Mouse (Mus musculus) kidney, adult 11 months (tissue): ENCODE measurements around the gene Dpyd.

Experiments used
- DNase-seq: peaks from one replicate; pipeline ENCODE4 v3.0.0; 2022

Dpyd gene

DNA sequence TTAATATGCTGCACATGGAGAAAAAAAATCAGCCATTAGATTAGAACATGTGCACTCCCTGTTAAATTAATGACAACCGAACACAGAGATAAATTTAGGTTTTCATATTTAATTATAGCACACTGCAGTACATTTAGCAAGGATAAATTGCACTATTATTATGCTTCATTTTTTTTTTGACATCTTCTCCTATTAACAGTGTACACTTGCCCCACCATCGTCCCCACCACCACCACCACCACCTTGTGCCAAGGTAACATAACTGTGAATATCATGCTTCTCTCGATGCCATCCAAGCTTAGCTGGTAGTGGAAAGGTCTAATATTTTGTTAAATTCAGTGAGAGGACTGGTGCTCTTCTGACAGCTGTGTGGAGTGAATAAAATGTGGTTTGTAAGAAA is 800.5 kb downstream of the Dpyd start:
- DNase-seq, result no peak

DNA sequence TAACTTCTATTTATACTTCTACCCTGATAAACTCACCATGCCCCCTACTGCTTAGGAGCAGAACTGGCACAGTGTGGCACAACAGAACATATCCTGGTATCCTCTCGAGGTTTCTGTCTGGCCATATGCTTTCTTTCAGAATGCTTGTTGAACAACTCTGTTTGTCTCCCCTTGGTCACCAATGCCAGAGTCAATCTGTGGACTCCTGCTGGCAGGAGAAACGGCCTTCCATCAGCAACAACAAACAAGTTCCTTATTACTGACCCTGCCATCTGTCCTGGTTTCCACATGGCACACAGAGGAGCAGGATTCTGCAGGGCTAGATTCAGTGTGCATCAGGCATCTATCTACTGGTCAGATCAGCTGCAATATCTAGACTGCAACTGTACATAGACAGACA is 807.0 kb downstream of the Dpyd start:
- DNase-seq, result no peak

DNA sequence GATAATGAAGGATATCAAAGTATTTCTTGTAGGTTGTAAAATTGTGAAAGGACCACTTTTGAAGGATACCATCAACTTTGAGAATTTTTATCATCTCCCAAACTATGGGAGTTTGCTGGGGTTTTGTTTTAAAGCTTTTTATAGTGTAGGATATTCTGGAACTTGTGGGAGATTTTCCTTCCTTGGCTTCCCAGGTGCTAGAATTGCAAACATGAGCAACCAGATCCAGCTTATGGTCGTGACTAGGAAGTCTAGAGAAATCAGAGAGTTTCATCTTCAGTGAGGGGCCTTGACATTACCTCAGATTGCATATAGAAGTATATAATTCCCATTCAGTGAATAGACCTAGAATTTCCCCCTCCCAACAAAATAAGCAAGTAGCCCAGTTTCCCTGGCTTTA is 819.2 kb downstream of the Dpyd start:
- no peak for DNase-seq

DNA sequence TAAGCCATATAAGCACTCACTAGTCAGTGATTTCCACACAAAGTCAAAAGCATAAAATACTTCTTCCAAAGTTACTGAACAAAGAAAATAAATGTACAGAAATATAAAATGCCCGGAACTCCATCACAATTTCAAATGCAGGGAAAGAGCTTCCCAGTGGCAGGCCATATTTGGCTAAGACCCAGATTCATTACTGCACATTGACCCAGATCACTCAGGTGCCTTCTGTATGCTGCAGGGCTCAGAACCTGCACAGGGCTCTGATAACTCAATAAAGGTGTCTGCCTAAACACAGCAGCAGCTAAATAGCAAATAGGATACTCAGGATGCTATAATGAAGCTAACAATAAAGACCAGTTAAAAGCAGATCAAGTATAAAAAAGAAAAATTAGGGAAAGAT is 820.5 kb downstream of the Dpyd start:
- no peak for DNase-seq

DNA sequence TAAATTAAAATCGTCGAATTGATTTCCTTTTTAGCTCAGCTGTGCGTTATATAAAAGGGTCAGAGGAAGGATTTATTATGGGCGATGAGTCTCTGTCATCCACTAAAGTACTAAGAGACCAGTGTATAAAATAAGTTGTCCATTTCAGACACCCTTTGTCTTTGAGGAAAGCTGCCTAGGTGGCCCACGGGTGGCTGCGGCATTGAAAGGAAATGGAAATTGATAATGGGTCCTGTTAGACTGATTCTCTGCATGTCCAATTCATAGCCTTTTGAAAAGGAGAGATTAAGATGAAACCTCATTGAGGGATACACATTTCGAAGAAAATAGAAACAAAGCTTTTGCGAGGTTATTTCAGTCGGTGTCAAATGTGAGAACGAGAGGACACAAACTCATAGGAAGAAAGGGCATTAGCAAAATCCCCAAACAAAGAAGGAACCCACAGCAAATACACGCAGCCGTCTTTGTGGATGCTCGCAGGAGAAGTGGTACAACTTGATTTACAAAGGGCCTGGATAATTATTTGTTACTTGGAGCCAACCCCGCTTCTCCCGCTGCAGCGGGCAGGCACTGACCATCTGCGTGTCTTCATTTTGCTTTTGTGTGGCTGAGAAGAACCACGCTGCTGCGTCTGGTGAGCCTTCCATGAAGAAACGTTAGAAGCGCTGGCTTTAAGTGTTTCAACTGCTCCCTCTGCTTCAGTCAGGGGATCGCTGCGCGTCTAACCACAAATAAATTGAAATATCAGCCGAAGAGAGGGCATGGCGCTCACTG is 825.6 kb downstream of the Dpyd start:
- DNase-seq, result no peak

DNA sequence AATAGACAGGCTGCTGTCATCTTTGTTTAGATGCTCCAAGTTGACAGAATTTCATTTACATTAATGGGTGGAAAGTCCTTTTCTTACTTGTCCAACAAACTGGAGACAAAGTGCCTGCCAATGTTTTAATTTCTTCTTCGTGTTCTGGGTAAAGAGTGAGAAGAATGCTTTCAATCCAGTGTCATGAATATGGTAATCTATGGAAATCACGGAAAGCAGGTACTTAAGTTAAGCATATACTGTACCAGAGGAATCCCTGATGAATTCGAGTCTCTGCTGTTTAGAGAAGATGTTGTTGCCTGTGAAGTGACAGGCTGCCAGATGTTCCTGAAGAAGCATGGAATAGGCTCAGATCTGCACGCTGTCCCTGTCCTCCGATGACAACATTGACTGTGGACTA is 835.3 kb downstream of the Dpyd start:
- DNase-seq, result no peak

DNA sequence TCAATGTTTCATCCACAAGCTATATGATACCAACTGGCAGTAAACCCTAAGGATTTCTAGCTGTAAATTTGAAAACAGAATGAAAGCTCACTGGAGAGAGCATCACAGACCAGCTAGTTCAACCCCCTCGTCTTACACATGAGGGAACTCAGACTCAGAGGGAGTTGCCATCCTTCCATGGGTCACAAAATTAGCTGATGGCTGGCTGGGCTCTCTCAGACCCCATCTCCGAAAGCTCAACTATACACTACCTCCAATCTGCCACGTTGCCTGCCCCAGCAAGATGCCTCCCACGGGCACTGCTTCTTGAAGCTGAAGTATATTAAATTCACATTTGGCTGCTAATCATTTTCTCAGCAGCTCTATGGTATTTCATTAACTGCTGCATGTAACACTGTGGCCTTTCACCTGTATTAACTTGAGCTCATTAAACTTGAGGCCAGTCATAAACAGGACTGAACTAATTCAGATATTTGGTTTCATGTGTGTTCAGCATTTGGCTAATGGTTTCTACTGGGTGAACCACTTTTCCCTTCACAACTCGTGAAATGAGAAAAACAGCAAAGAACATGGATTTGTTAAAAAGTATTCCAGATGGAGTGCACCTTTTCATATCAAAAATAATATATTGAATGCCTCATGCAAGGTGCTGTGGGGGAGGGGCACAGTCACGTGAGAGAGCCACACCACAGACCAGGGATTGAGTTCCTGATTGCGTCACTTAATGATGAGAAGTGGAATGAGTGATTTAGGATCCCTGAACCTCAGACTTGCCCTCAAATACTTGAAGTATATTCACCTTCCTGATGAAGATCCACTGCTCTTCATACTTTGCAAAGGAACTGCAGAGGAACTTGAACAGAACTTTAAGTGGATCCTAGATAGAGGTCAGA is 841.2 kb downstream of the Dpyd start:
- no peak for DNase-seq

DNA sequence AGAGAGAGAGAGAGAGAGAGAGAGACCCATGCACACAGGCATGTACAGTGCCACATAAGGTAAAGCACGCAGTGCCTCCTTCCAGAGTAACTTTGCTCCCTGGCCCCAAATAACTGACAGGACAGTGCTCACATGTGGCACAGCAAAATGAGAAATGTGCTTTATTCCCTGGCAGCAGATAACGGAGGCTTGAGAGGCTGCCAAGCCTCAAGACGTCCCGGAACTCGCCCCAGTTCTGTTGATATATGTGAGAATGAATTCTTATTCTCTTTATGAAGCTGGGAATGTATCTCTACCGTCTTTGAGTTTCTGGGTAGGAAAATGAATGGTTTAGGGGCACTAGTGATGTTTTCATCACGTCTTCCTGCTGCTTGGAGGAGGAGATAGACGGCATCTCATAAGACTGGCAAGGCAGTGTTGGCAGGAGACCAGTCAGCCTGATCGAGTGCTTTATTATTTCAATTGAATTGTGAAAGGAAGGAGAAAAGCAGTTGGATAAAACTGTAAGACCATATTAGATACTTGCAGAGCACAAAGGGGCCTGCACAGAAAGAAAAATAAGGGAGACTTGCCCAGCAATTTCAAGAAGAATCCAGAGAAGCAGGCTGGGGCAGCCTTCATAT is 857.3 kb downstream of the Dpyd start:
- DNase-seq, result no peak

DNA sequence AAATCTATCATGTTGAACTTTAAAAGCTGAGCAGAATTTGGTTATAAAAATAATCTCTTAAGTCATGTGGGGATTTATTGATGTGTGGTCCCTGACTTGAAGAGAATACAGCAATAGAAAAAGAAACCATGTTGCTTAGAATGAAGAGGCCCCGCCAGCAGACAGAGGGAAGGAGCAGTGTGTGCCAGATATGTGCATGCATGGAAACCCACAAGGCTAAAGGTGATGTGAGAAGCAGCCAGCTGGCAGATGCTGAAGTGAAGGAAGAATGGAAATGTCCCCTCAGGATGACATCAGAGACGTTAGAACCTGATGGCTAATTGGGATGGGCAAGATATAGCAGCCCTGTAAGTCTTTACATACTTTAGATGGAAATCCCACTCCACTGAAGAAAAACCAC is 857.8 kb downstream of the Dpyd start:
- DNase-seq, result no peak

DNA sequence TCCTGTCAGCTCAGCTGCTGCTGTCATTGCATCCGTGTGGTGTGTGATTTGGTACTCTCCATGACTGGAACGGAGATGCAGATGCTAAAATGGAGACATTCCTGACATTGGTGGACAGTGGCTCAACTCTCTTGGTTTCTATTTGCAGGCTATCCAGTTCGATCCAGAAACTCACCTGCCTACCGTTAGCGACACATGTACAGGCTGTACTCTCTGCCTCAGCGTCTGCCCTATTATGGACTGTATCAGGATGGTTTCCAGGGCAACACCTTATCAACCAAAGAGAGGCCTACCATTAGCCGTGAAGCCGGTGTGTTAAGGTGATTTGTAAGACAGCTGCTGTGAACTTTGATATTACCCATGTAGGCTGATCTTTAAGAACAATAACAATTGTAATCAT is 869.4 kb downstream of the Dpyd start:
- no peak for DNase-seq

DNA sequence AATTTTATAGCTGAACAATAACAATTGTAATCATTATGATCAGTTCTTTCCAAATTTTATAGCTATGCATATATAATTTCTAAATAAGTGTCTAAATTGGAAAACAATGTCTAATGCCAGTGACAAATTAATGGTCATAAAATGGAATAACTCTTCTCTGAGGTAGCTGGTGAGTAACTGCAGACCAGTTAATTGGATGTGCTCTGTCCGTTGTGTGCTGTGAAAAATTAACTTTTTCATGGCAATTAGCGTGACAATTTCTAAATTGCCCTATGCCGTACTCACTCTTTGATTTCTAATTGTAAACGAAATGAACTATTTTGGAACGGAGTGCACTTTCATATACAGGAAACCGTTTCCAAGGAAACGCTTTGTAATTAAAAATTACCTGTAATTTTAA is 869.8 kb downstream of the Dpyd start:
- no peak for DNase-seq

DNA sequence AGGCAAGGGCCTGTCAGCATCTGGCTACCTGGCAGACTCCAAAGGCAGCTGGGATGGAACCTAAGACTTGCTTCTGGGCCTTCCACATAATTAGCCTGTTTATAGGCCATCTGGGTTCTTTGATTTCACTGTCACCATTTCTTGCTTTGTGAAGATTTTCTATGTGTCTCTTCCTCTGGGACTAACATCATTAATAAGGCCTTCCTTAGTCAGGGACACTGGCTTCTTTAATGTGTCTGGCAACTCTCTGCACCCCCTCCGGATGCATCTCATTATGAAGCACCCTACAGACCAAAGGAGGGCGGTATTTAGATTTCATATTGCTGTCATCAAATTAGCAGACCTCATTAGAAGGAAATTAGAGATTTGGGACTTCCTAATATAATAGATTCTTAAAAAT is 885.6 kb downstream of the Dpyd start:
- DNase-seq, result no peak

DNA sequence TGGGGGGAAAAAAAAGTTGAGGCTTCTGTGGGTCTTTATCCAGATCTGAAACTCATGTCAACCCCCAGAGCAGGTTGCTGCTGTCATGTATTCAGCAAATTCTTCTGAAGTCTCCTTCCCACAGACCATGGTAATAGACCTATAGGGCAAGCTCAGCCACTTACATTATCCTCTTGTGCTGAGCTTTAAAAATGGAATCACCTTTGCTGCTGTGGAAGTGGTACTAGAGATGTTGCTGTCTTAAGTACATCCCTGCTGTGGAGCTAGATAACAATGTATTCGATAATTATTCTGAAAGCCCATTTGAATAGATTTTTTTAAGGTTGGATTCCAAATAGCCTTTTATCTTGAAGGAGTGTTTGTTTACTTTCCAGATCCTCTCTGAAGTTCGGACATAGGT is 902.1 kb downstream of the Dpyd start:
- no peak for DNase-seq

DNA sequence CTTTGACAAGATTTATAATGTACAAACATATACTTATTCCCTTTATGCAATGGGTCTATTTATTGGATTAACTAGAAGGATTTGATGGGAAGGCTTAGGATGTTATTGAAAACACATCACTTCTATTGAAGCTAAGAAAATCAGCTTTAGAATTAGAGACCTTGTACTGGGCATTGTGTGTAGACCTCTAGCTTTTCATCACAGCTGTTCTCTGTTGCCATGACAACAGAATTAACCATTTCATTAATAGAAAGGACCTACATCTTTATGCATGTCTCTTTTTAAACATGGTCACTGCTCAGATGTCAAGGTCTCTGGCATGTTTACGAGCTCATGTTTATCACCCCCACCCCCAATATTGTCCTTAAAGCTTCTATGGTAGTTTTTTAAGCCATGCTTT is 902.5 kb downstream of the Dpyd start:
- DNase-seq, result no peak

DNA sequence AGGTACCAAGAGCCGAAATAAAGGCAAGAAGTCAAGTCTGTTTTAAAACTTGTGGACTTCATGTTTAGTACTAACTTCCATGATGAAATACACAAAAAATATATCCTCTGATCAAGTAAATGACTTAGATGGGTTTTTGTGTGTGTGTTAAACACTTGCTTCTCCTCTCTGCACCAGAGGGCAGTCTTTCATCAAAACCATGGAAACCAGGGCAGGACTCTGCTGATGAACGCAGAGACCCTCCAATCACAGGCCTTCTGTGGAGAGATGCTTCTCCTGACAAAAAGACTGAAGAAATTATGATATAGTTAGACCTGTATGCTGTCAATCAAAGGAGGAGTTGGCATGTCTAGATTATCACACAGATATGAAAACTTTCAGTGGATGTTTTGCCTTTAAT is 905.8 kb downstream of the Dpyd start:
- DNase-seq, result no peak
